Mouse (Mus musculus): Measurements from ENCODE around the gene Rassf4. TPM values are rescaled to one million over a fixed set of nuclear protein-coding genes. Genes with fewer than 3 reads are reported as not detected.

Gene Rassf4
- total and polyA plus RNA-seq, 3 experiments = 0.08 TPM; not detected in 1

GRCm38 (mm10) chr6:116633741-116634695 is 39.7 kb downstream of the Rassf4 start:
- Histone ChIP-seq H3K79me2 (ENCODE audit: control insufficient read depth, insufficient read depth, low read length, poor library complexity) (no peaks in the 10 kb centered on the region), H3K27me3 (ENCODE audit: control insufficient read depth in 1 of 2, insufficient read depth in 2 of 2, low read length in 2 of 2) (no peaks in the 10 kb centered on the region), H3K4me1 (ENCODE audit: control insufficient read depth in 1 of 2, insufficient read depth in 2 of 2, low read length in 2 of 2) (no peaks in the 10 kb centered on the region), H3K4me3 (ENCODE audit: control insufficient read depth in 1 of 2, insufficient read depth in 1 of 2, low read depth in 2 of 2, low read length in 2 of 2) (no peak overlapping the region), H3K36me3 (ENCODE audit: control insufficient read depth in 1 of 2, insufficient read depth in 2 of 2, low read length in 2 of 2) (no peaks in the 10 kb centered on the region), H3K27ac (ENCODE audit: control insufficient read depth, low read depth, low read length) (no peak overlapping the region), H3K9me3 (replicated peaks; ENCODE audit: insufficient read depth, low read length) (no peaks in the 10 kb centered on the region), H3K9ac (ENCODE audit: control insufficient read depth, low read depth, low read length, poor library complexity, severe bottlenecking) (no peak overlapping the region)
- no peak for TF ChIP-seq CHD2 (IDR thresholded peaks at IDR 0.05; ENCODE audit: low read length)
- TF ChIP-seq ZKSCAN1 (IDR thresholded peaks at IDR 0.05; ENCODE audit: low read depth, low read length) = no peak
- TF ChIP-seq ELF1 (IDR thresholded peaks at IDR 0.05; ENCODE audit: low read depth, low read length) = no peak
- no peak for TF ChIP-seq MXI1 (IDR thresholded peaks at IDR 0.05; ENCODE audit: low read depth, low read length)
- no peak for TF ChIP-seq POLR2AphosphoS5 (IDR thresholded peaks at IDR 0.05; ENCODE audit: borderline replicate concordance, low read depth, low read length)
- no peak for DNase-seq (ENCODE audit: low read depth, low spot score)

DNA sequence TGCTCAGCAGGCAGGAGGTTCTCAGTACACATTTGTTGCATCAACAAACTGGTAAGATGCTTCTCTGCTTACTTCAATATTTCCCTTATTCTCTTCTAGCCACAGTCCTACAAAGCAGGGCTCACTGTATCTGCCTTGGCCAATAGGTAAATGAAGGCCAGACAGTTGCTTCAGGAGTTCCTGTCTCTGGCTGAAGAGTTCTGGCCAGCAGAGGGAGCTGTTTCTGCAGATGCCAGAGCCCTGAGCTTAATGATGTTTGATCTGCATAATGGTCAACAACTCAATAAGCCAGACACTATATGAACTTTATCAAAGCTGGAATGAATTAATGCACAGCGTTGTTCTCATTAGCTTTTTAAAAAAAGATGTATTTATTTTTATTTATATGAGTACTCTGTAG is 41.6 kb downstream of the Rassf4 start:
- Histone ChIP-seq H3K4me3 (ENCODE audit: control insufficient read depth in 1 of 2, insufficient read depth in 1 of 2, low read depth in 2 of 2, low read length in 2 of 2) (no peak overlapping the region), H3K36me3 (ENCODE audit: control insufficient read depth in 1 of 2, insufficient read depth in 2 of 2, low read length in 2 of 2) (no peaks in the 10 kb centered on the region), H3K27ac (ENCODE audit: control insufficient read depth, low read depth, low read length) (no peak overlapping the region), H3K79me2 (ENCODE audit: control insufficient read depth, insufficient read depth, low read length, poor library complexity) (no peaks in the 10 kb centered on the region), H3K9me3 (replicated peaks; ENCODE audit: insufficient read depth, low read length) (no peaks in the 10 kb centered on the region), H3K4me1 (ENCODE audit: control insufficient read depth in 1 of 2, insufficient read depth in 2 of 2, low read length in 2 of 2) (no peaks in the 10 kb centered on the region), H3K9ac (ENCODE audit: control insufficient read depth, low read depth, low read length, poor library complexity, severe bottlenecking) (no peak overlapping the region), H3K27me3 (ENCODE audit: control insufficient read depth in 1 of 2, insufficient read depth in 2 of 2, low read length in 2 of 2) (no peaks in the 10 kb centered on the region)
- DNase-seq (ENCODE audit: low read depth, low spot score) = peak; percentile 32
- TF ChIP-seq SMC3 (IDR thresholded peaks at IDR 0.05; ENCODE audit: low read depth, low read length) (peak; percentile 33), MAX (IDR thresholded peaks at IDR 0.05; ENCODE audit: low read length) (no peak), RAD21 (IDR thresholded peaks at IDR 0.05; ENCODE audit: low read depth, low read length) (peak; percentile 32), SIN3A (IDR thresholded peaks at IDR 0.05; ENCODE audit: low read length) (no peak), CTCF (IDR thresholded peaks at IDR 0.05 in 2 of 3, conservative IDR thresholded peaks at IDR 0.05 in 1 of 3; ENCODE audit: control insufficient read depth in 1 of 3, insufficient read depth in 1 of 3, low read depth in 2 of 3, low read length in 3 of 3, poor library complexity in 1 of 3, severe bottlenecking in 1 of 3) (peak; percentile 41 to 60 (median 52)), POLR2A (IDR thresholded peaks at IDR 0.05; ENCODE audit: control insufficient read depth in 1 of 2, insufficient read depth in 1 of 2, low read depth in 1 of 2, low read length in 2 of 2, poor library complexity in 1 of 2) (no peak)

GRCm38 (mm10) chr6:116629766-116630165 is 44.0 kb downstream of the Rassf4 start:
- Histone ChIP-seq H3K79me2 (ENCODE audit: control insufficient read depth, insufficient read depth, low read length, poor library complexity) (no peaks in the 10 kb centered on the region), H3K4me3 (ENCODE audit: control insufficient read depth in 1 of 2, insufficient read depth in 1 of 2, low read depth in 2 of 2, low read length in 2 of 2) (no peak overlapping the region), H3K9me3 (replicated peaks; ENCODE audit: insufficient read depth, low read length) (no peaks in the 10 kb centered on the region), H3K27ac (ENCODE audit: control insufficient read depth, low read depth, low read length) (no peak overlapping the region), H3K9ac (ENCODE audit: control insufficient read depth, low read depth, low read length, poor library complexity, severe bottlenecking) (no peak overlapping the region), H3K27me3 (ENCODE audit: control insufficient read depth in 1 of 2, insufficient read depth in 2 of 2, low read length in 2 of 2) (no peaks in the 10 kb centered on the region), H3K4me1 (ENCODE audit: control insufficient read depth in 1 of 2, insufficient read depth in 2 of 2, low read length in 2 of 2) (no peaks in the 10 kb centered on the region), H3K36me3 (ENCODE audit: control insufficient read depth in 1 of 2, insufficient read depth in 2 of 2, low read length in 2 of 2) (no peaks in the 10 kb centered on the region)
- no peak for DNase-seq (ENCODE audit: low read depth, low spot score)
- TF ChIP-seq MAFK (IDR thresholded peaks at IDR 0.05; ENCODE audit: borderline replicate concordance, low read depth, low read length) (no peak), POLR2AphosphoS5 (IDR thresholded peaks at IDR 0.05; ENCODE audit: borderline replicate concordance, low read depth, low read length) (no peak), JUND (IDR thresholded peaks at IDR 0.05; ENCODE audit: low read depth, low read length) (no peak)

All from MEL (cell line).